Mouse (Mus musculus): Measurements from ENCODE around the gene Mrpl24. TPM values are rescaled to one million over a fixed set of nuclear protein-coding genes. Genes with fewer than 3 reads are reported as not detected.
A peak's percentile ranks its signal among the peaks of the same experiment; 100 is the strongest.

Mrpl24 gene
- polyA plus RNA-seq, 1 experiment from 2014 or later: 67.9 TPM

DNA sequence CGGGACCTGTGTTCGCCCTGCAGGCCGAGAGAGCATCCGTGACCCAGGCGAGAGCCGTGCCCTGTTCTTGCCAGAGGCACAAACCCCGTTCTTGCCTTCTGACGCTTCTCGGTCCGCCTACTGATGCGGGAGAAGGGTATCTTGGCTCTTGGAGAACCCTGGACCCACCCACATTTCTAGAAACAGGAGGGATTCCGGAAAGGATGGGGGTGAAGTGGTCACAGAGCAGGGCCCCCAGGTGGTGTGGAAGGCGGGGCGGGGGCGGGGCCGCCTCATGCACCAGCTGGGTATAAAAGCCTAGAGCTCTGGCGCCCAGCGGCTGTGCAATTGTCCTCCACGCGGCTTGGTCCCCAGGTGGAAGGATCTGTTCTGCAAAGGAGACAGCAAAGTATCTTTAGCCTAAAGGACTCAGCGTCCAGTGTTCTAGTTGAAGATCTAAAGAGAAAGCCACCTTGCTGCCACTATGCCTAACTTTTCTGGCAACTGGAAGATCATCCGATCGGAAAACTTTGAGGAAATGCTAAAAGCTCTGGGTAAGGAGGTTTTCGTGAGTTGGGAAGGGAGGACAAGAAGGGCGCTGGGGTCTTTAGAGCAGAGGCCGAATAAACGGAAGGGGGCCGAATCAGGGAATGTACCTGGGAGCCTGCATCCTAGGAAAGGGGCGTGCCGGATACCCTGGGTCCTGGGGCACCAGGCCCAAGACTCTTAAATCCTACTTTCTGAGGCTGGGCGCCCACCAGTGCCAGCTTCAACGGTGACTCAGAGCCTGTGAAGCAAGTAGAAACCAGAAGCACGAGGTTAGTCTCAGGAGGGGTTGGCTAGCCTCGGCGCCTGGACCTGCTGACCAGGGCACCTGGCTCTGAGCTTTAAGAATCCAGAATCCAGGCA is 29.3 kb downstream of the Mrpl24 start, which contains the start of gene Crabp2:
Crabp2 (plus strand) TSS at position 289 of the 888 bp plus-strand sequence.
- peaks cover 61% of the 10 kb centered on the region for H3K27me3 ChIP-seq (ENCODE audit: control insufficient read depth, insufficient read depth, low read length)
- H3K9me3 ChIP-seq (ENCODE audit: control insufficient read depth, low read length): no peaks in the 10 kb centered on the region
- peak within 1 kb of the TSS; percentile 63 for H3K4me2 ChIP-seq (ENCODE audit: low read length)
- H3K9ac ChIP-seq (ENCODE audit: low read length): peak within 1 kb of the TSS; percentile 18; the same call in 1 of the 2 replicates
- H3K4me1 ChIP-seq (ENCODE audit: control insufficient read depth in 2 of 2, insufficient read depth in 2 of 2, low read length in 2 of 2): peaks cover 22 to 23% of the 10 kb centered on the region in 2 experiments
- H3K4me3 ChIP-seq (ENCODE audit: control insufficient read depth in 1 of 2, insufficient read depth in 1 of 2, low read depth in 1 of 2, low read length in 2 of 2): peak within 1 kb of the TSS; percentile 9 to 33; a peak in 3 of 4 replicates
- no peak for ATAC-seq (ENCODE audit: insufficient number of reproducible peaks, insufficient read depth, low FRiP score, low read depth)
- no peak within 1 kb of the TSS for H3K27ac ChIP-seq (replicated peaks in 1 of 2; ENCODE audit: control insufficient read depth in 1 of 2, insufficient read depth in 1 of 2, low read depth in 2 of 2, low read length in 2 of 2)
- H3K36me3 ChIP-seq (ENCODE audit: control insufficient read depth, insufficient read depth, low read length): no peaks in the 10 kb centered on the region
- 4% methylated on average over 35 of the region's 35 CpGs for WGBS

DNA sequence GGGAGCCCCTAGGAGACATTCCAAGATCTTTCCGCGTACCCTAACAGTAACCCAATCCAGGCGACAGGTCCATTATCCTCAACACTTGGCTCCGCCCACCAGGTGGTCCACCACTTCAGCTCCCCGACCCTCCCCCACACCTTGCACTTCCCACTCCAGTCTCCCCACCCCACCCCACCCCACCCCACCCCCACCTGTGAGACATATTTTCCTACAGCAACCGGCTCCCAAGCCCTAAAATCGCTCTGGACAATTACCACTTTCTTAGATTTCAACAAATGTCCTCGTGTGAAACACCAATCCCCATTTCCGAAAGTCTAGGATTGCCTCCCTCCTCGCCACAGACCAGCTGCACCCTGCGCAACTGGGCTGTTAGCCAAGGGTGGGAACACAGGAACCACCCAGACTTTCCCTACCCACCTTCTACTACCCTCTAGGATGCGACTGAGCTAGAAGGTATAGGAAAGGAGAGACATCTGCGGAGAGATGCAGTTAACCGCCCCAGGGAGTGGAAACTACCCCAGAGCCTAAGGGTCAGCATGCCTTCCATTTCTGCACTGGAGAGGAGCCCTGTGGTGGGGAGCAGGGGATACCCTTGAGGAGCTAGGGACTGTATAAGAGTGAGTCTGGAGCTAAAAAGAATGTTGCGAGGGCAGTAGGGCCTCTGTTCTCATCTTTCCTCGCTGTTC is 30.1 kb downstream of the Mrpl24 start:
- no peaks in the 10 kb centered on the region for H3K9me3 ChIP-seq (ENCODE audit: control insufficient read depth, low read length)
- no peaks in the 10 kb centered on the region for H3K36me3 ChIP-seq (ENCODE audit: control insufficient read depth, insufficient read depth, low read length)
- 17% methylated on average over 16 of the region's 16 CpGs for WGBS
- no peak for ATAC-seq (ENCODE audit: insufficient number of reproducible peaks, insufficient read depth, low FRiP score, low read depth)
- no peak overlapping the region for H3K4me3 ChIP-seq (ENCODE audit: control insufficient read depth in 1 of 2, insufficient read depth in 1 of 2, low read depth in 1 of 2, low read length in 2 of 2)
- H3K27me3 ChIP-seq (ENCODE audit: control insufficient read depth, insufficient read depth, low read length): peaks cover 61% of the 10 kb centered on the region
- H3K9ac ChIP-seq (ENCODE audit: low read length): no peak overlapping the region
- peaks cover 22 to 23% of the 10 kb centered on the region in 2 experiments for H3K4me1 ChIP-seq (ENCODE audit: control insufficient read depth in 2 of 2, insufficient read depth in 2 of 2, low read length in 2 of 2)
- no peak overlapping the region for H3K27ac ChIP-seq (replicated peaks in 1 of 2; ENCODE audit: control insufficient read depth in 1 of 2, insufficient read depth in 1 of 2, low read depth in 2 of 2, low read length in 2 of 2)
- peak overlapping the region; percentile 63; the same call in 1 of the 2 replicates for H3K4me2 ChIP-seq (ENCODE audit: low read length)

DNA sequence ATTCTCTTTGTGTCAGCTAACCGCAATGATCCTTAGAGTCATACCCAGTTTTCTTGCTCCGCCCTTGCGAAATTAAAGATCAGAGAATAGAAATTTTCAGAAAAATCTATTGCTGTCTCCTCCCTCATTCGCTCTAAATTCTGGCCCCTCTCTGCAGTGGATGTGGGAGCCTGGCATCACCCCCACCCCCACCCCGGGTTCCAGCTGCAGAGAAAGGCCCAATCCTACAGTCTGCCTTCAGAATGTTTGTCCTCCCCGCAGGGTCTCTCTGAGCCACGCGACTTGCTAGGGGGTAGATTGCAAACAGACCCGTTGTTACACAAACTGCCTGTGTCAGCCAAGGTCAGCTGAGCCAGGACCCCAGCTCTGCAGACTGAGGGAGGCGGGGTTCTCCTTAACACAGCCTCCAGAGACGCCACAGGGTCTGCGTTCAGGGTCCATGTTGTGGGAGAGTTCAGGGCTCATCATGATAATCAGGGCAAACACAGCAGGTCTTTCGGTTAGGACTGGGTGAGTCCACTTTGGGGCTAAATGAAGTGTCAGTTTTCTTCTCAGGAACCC is 30.7 kb downstream of the Mrpl24 start:
- Histone ChIP-seq H3K4me2 (ENCODE audit: low read length) (no peak overlapping the region), H3K4me3 (ENCODE audit: control insufficient read depth in 1 of 2, insufficient read depth in 1 of 2, low read depth in 1 of 2, low read length in 2 of 2) (no peak overlapping the region), H3K9me3 (ENCODE audit: control insufficient read depth, low read length) (no peaks in the 10 kb centered on the region), H3K36me3 (ENCODE audit: control insufficient read depth, insufficient read depth, low read length) (no peaks in the 10 kb centered on the region), H3K9ac (ENCODE audit: low read length) (no peak overlapping the region), H3K27ac (replicated peaks in 1 of 2; ENCODE audit: control insufficient read depth in 1 of 2, insufficient read depth in 1 of 2, low read depth in 2 of 2, low read length in 2 of 2) (no peak overlapping the region), H3K27me3 (ENCODE audit: control insufficient read depth, insufficient read depth, low read length) (peaks cover 61% of the 10 kb centered on the region), H3K4me1 (ENCODE audit: control insufficient read depth in 2 of 2, insufficient read depth in 2 of 2, low read length in 2 of 2) (peaks cover 22 to 23% of the 10 kb centered on the region in 2 experiments)
- ATAC-seq (ENCODE audit: insufficient number of reproducible peaks, insufficient read depth, low FRiP score, low read depth): no peak
- 15% methylated on average over 13 of the region's 13 CpGs for WGBS

DNA sequence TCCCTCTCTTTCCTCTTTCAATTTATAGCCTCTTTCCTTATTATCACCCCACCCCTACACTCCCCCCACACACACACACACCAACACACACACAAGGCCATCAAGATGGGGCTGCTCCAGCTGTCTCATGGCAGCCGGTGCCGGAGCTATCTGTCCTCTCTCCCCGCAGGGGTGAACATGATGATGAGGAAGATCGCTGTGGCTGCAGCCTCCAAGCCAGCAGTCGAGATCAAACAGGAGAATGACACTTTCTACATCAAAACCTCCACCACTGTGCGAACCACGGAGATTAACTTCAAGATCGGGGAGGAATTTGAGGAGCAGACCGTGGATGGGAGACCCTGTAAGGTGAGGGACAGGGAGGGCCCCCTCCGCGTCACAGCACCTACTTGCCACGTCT is 32.6 kb downstream of the Mrpl24 start:
- Histone ChIP-seq H3K9ac (ENCODE audit: low read length) (peak overlapping the region; percentile 44), H3K4me2 (ENCODE audit: low read length) (peak overlapping the region; percentile 63), H3K27me3 (ENCODE audit: control insufficient read depth, insufficient read depth, low read length) (peaks cover 52% of the 10 kb centered on the region), H3K4me1 (ENCODE audit: control insufficient read depth in 2 of 2, insufficient read depth in 2 of 2, low read length in 2 of 2) (peaks cover 22 to 23% of the 10 kb centered on the region in 2 experiments), H3K9me3 (ENCODE audit: control insufficient read depth, low read length) (no peaks in the 10 kb centered on the region), H3K4me3 (ENCODE audit: control insufficient read depth in 1 of 2, insufficient read depth in 1 of 2, low read depth in 1 of 2, low read length in 2 of 2) (peak overlapping the region; percentile 30 to 43), H3K36me3 (ENCODE audit: control insufficient read depth, insufficient read depth, low read length) (no peaks in the 10 kb centered on the region), H3K27ac (replicated peaks in 1 of 2; ENCODE audit: control insufficient read depth in 1 of 2, insufficient read depth in 1 of 2, low read depth in 2 of 2, low read length in 2 of 2) (peak overlapping the region in 1 of 2 experiments; percentile 17; a peak in 1 of 4 replicates)
- ATAC-seq (ENCODE audit: insufficient number of reproducible peaks, insufficient read depth, low FRiP score, low read depth): no peak
- 8% methylated on average over 12 of the region's 12 CpGs for WGBS

DNA sequence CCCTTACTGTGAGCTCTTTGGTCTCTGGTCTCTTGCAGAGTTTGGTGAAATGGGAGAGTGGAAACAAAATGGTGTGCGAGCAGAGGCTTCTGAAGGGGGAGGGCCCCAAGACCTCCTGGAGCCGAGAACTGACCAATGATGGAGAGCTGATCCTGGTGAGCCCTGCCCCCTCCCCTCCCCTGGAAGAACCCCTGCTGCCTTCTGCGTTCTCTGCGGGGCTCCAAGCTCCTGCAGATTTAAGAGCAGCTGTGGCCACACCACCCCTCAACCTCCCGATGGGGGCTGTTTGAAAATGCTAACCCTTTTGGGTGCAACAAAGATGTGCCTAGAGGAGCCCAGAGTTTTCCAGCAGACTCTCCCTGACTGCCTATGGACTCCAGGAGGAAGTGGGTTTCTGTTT is 33.1 kb downstream of the Mrpl24 start:
- H3K27ac ChIP-seq (replicated peaks in 1 of 2; ENCODE audit: control insufficient read depth in 1 of 2, insufficient read depth in 1 of 2, low read depth in 2 of 2, low read length in 2 of 2): peak overlapping the region in 1 of 2 experiments; percentile 17; a peak in 1 of 4 replicates
- peak overlapping the region; percentile 30 to 43 for H3K4me3 ChIP-seq (ENCODE audit: control insufficient read depth in 1 of 2, insufficient read depth in 1 of 2, low read depth in 1 of 2, low read length in 2 of 2)
- 0% methylated on average over 5 of the region's 5 CpGs for WGBS

DNA sequence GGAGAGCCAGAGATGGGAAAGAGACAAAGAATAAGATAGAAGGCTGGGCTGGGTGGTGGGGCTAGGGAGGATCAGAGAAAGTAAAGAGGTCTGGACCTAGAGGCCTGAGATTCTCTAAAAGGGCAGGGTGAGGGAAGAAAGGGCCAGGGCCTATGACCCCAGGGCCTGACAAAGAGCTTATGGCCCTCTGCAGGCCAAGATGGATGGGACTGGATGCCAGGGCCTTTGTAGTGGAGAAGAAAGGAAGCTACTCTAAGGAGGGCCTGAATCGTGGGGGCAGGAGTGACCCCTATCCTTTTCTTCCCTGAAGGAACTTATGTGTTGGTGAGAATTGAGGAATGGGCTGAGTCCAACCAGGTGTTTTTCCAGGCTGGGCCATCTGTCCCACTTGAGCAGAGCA is 38.8 kb downstream of the Mrpl24 start:
- H3K4me3 ChIP-seq (ENCODE audit: control insufficient read depth in 1 of 2, insufficient read depth in 1 of 2, low read depth in 1 of 2, low read length in 2 of 2): no peak overlapping the region
- H3K27ac ChIP-seq (replicated peaks in 1 of 2; ENCODE audit: control insufficient read depth in 1 of 2, insufficient read depth in 1 of 2, low read depth in 2 of 2, low read length in 2 of 2): no peak overlapping the region
- no peak for ATAC-seq (ENCODE audit: insufficient number of reproducible peaks, insufficient read depth, low FRiP score, low read depth)
- no peak overlapping the region for H3K4me2 ChIP-seq (ENCODE audit: low read length)
- H3K4me1 ChIP-seq (ENCODE audit: control insufficient read depth in 2 of 2, insufficient read depth in 2 of 2, low read length in 2 of 2): peaks cover 16 to 18% of the 10 kb centered on the region in 2 experiments
- no peaks in the 10 kb centered on the region for H3K36me3 ChIP-seq (ENCODE audit: control insufficient read depth, insufficient read depth, low read length)
- peaks cover 4% of the 10 kb centered on the region; the same call in 1 of the 2 replicates for H3K27me3 ChIP-seq (ENCODE audit: control insufficient read depth, insufficient read depth, low read length)
- WGBS: 17% methylated on average over 1 of the region's 1 CpGs
- no peaks in the 10 kb centered on the region for H3K9me3 ChIP-seq (ENCODE audit: control insufficient read depth, low read length)
- H3K9ac ChIP-seq (ENCODE audit: low read length): no peak overlapping the region

More for the DNA sequence above, 33.1 kb downstream of the Mrpl24 start:
- peak overlapping the region; percentile 44 for H3K9ac ChIP-seq (ENCODE audit: low read length)
- H3K36me3 ChIP-seq (ENCODE audit: control insufficient read depth, insufficient read depth, low read length): no peaks in the 10 kb centered on the region
- peak overlapping the region; percentile 63 for H3K4me2 ChIP-seq (ENCODE audit: low read length)
- H3K9me3 ChIP-seq (ENCODE audit: control insufficient read depth, low read length): no peaks in the 10 kb centered on the region
- H3K4me1 ChIP-seq (ENCODE audit: control insufficient read depth in 2 of 2, insufficient read depth in 2 of 2, low read length in 2 of 2): peaks cover 17 to 18% of the 10 kb centered on the region in 2 experiments
- H3K27me3 ChIP-seq (ENCODE audit: control insufficient read depth, insufficient read depth, low read length): peaks cover 48% of the 10 kb centered on the region
- peak; percentile 66; the same call in 1 of the 2 replicates for ATAC-seq (ENCODE audit: insufficient number of reproducible peaks, insufficient read depth, low FRiP score, low read depth)

DNA sequence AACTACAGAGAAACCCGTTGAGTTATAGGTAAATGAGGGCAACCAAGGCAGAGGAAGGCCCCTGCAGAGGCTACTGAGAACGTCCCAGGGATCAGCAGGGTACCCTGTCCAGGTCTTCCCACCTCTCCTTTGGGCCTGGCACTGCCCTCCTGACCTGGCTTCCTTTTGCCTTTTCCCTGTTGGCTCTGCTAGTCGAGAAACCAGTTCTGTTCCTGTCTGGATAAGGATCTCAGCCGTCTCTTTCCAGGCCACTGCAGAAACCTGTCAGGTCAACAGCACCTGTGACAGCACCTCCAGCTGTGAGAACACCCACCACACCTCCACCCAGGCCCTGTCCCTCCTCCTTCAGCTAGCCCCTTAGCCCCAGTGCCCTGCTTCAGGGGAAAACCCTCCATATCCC is 39.2 kb downstream of the Mrpl24 start:
- 33% methylated on average over 4 of the region's 4 CpGs for WGBS
- Histone ChIP-seq H3K9ac (ENCODE audit: low read length) (no peak overlapping the region), H3K36me3 (ENCODE audit: control insufficient read depth, insufficient read depth, low read length) (no peaks in the 10 kb centered on the region), H3K4me1 (ENCODE audit: control insufficient read depth in 2 of 2, insufficient read depth in 2 of 2, low read length in 2 of 2) (peaks cover 16 to 18% of the 10 kb centered on the region in 2 experiments), H3K27ac (replicated peaks in 1 of 2; ENCODE audit: control insufficient read depth in 1 of 2, insufficient read depth in 1 of 2, low read depth in 2 of 2, low read length in 2 of 2) (no peak overlapping the region), H3K4me2 (ENCODE audit: low read length) (no peak overlapping the region), H3K4me3 (ENCODE audit: control insufficient read depth in 1 of 2, insufficient read depth in 1 of 2, low read depth in 1 of 2, low read length in 2 of 2) (no peak overlapping the region), H3K27me3 (ENCODE audit: control insufficient read depth, insufficient read depth, low read length) (peaks cover 4% of the 10 kb centered on the region; the same call in 1 of the 2 replicates), H3K9me3 (ENCODE audit: control insufficient read depth, low read length) (no peaks in the 10 kb centered on the region)
- ATAC-seq (ENCODE audit: insufficient number of reproducible peaks, insufficient read depth, low FRiP score, low read depth): no peak

Measured in heart, embryonic 14.5 days (tissue).